Mouse (Mus musculus): ENCODE data around the gene Gpi1. TPM values are rescaled to one million over a fixed set of nuclear protein-coding genes. Genes with fewer than 3 reads are reported as not detected.
A peak's percentile ranks its signal among the peaks of the same experiment; 100 is the strongest.
"Not testable (repeated sequence)": the region's sequence is repeated elsewhere in the genome, so short reads cannot be mapped to it uniquely, and the experiment has no call there.

The Gpi1 gene
- polyA plus RNA-seq, 1 experiment from 2014 or later, result 277 TPM

- ATAC-seq (ENCODE audit: insufficient number of reproducible peaks, low FRiP score, low TSS enrichment, low read depth), result no peak
- WGBS, result 88% methylated on average over 9 of the region's 9 CpGs
- Histone ChIP-seq H3K9ac (no peak overlapping the region), H3K4me2 (replicated peaks) (no peak overlapping the region), H3K4me1 (no peaks in the 10 kb centered on the region), H3K27me3 (no peaks in the 10 kb centered on the region), H3K27ac (replicated peaks) (no peak overlapping the region), H3K36me3 (peaks cover 94% of the 10 kb centered on the region), H3K4me3 (replicated peaks) (no peak overlapping the region), H3K9me3 (replicated peaks) (no peaks in the 10 kb centered on the region)
Observed at GRCm38 (mm10) chr7:34208027-34208745, 21.9 kb downstream of the Gpi1 start.

- no peak for ATAC-seq (ENCODE audit: insufficient number of reproducible peaks, low FRiP score, low TSS enrichment, low read depth)
- Histone ChIP-seq H3K9ac (no peak overlapping the region), H3K36me3 (peaks cover 93% of the 10 kb centered on the region), H3K4me3 (replicated peaks) (no peak overlapping the region), H3K27ac (replicated peaks) (no peak overlapping the region), H3K27me3 (no peaks in the 10 kb centered on the region), H3K9me3 (replicated peaks) (no peaks in the 10 kb centered on the region), H3K4me1 (no peaks in the 10 kb centered on the region), H3K4me2 (replicated peaks) (no peak overlapping the region)
- WGBS, result 95% methylated on average over 6 of the region's 6 CpGs
Observed at GRCm38 (mm10) chr7:34206331-34206730, 23.8 kb downstream of the Gpi1 start.

- H3K27me3 ChIP-seq; H3K4me2 ChIP-seq (replicated peaks); H3K9ac ChIP-seq; ATAC-seq (ENCODE audit: insufficient number of reproducible peaks, low FRiP score, low TSS enrichment, low read depth); H3K27ac ChIP-seq (replicated peaks); H3K4me3 ChIP-seq (replicated peaks); H3K9me3 ChIP-seq (replicated peaks); H3K4me1 ChIP-seq: not testable (repeated sequence)
- 92% methylated on average over 10 of the region's 10 CpGs for WGBS
- peaks cover 66% of the 10 kb centered on the region for H3K36me3 ChIP-seq
Observed at GRCm38 (mm10) chr7:34202147-34202546, 28.0 kb downstream of the Gpi1 start.

GRCm38 (mm10) chr7:34200829-34201228, 29.3 kb downstream of the Gpi1 start:
- H3K36me3 ChIP-seq, result peaks cover 52% of the 10 kb centered on the region
- no peaks in the 10 kb centered on the region for H3K9me3 ChIP-seq (replicated peaks)
- no peaks in the 10 kb centered on the region for H3K27me3 ChIP-seq
- no peak overlapping the region for H3K4me2 ChIP-seq (replicated peaks)
- H3K4me1 ChIP-seq, result 0 out of 2 replicates have a peak, but pooled peaks cover 1% of the 10 kb centered on the region
- WGBS, result 95% methylated on average over 2 of the region's 2 CpGs
- no peak overlapping the region for H3K4me3 ChIP-seq (replicated peaks)
- no peak overlapping the region for H3K27ac ChIP-seq (replicated peaks)
- ATAC-seq (ENCODE audit: insufficient number of reproducible peaks, low FRiP score, low TSS enrichment, low read depth), result no peak
- no peak overlapping the region for H3K9ac ChIP-seq

- WGBS, result 55% methylated on average over 3 of the region's 3 CpGs
- Histone ChIP-seq H3K4me2 (replicated peaks) (no peak overlapping the region), H3K4me3 (replicated peaks) (no peak overlapping the region), H3K27ac (replicated peaks) (no peak overlapping the region), H3K9me3 (replicated peaks) (no peaks in the 10 kb centered on the region), H3K4me1 (0 out of 2 replicates have a peak, but pooled peaks cover 8% of the 10 kb centered on the region), H3K27me3 (no peaks in the 10 kb centered on the region), H3K9ac (no peak overlapping the region), H3K36me3 (peaks cover 34% of the 10 kb centered on the region)
- no peak for ATAC-seq (ENCODE audit: insufficient number of reproducible peaks, low FRiP score, low TSS enrichment, low read depth)
Observed at GRCm38 (mm10) chr7:34198346-34198745, 31.8 kb downstream of the Gpi1 start.

GRCm38 (mm10) chr7:34196132-34197128, 33.7 kb downstream of the Gpi1 start, which contains the start of gene Pdcd2l:
Pdcd2l (minus strand) TSS chr7:34196661.
- Histone ChIP-seq H3K4me2 (replicated peaks) (peak within 1 kb of the TSS; percentile 76), H3K27me3 (no peaks in the 10 kb centered on the region), H3K27ac (replicated peaks) (peak within 1 kb of the TSS; percentile 83), H3K4me3 (replicated peaks) (peak within 1 kb of the TSS; percentile 93), H3K4me1 (0 out of 2 replicates have a peak, but pooled peaks cover 8% of the 10 kb centered on the region), H3K36me3 (peaks cover 31% of the 10 kb centered on the region), H3K9ac (peak within 1 kb of the TSS; percentile 94), H3K9me3 (replicated peaks) (no peaks in the 10 kb centered on the region)
- 3% methylated on average over 70 of the region's 70 CpGs for WGBS
- peak; percentile 90 for ATAC-seq (ENCODE audit: insufficient number of reproducible peaks, low FRiP score, low TSS enrichment, low read depth)

- Histone ChIP-seq H3K27me3 (no peaks in the 10 kb centered on the region), H3K9ac (peak overlapping the region; percentile 94), H3K27ac (replicated peaks) (peak overlapping the region; percentile 83; the same call in 1 of the 2 replicates), H3K4me1 (0 out of 2 replicates have a peak, but pooled peaks cover 8% of the 10 kb centered on the region), H3K4me2 (replicated peaks) (peak overlapping the region; percentile 76), H3K36me3 (peaks cover 23% of the 10 kb centered on the region), H3K4me3 (replicated peaks) (peak overlapping the region; percentile 93), H3K9me3 (replicated peaks) (no peaks in the 10 kb centered on the region)
- WGBS, result 34% methylated on average over 3 of the region's 3 CpGs
- no peak for ATAC-seq (ENCODE audit: insufficient number of reproducible peaks, low FRiP score, low TSS enrichment, low read depth)
Observed at GRCm38 (mm10) chr7:34195632-34196031, 34.5 kb downstream of the Gpi1 start.

GRCm38 (mm10) chr7:34192825-34193224, 37.3 kb downstream of the Gpi1 start:
- ATAC-seq (ENCODE audit: insufficient number of reproducible peaks, low FRiP score, low TSS enrichment, low read depth), result no peak
- Histone ChIP-seq H3K9me3 (replicated peaks) (no peaks in the 10 kb centered on the region), H3K27me3 (no peaks in the 10 kb centered on the region), H3K27ac (replicated peaks) (no peak overlapping the region), H3K4me2 (replicated peaks) (no peak overlapping the region), H3K4me1 (0 out of 2 replicates have a peak, but pooled peaks cover 8% of the 10 kb centered on the region), H3K4me3 (replicated peaks) (no peak overlapping the region), H3K9ac (no peak overlapping the region), H3K36me3 (peaks cover 41% of the 10 kb centered on the region)
- WGBS, result 87% methylated on average over 6 of the region's 6 CpGs

- no peak overlapping the region for H3K27ac ChIP-seq (replicated peaks)
- no peak overlapping the region for H3K4me2 ChIP-seq (replicated peaks)
- no peaks in the 10 kb centered on the region for H3K9me3 ChIP-seq (replicated peaks)
- no peaks in the 10 kb centered on the region for H3K27me3 ChIP-seq
- H3K4me1 ChIP-seq, result no peaks in the 10 kb centered on the region
- ATAC-seq (ENCODE audit: insufficient number of reproducible peaks, low FRiP score, low TSS enrichment, low read depth), result no peak
- H3K36me3 ChIP-seq, result peaks cover 70% of the 10 kb centered on the region
- 82% methylated on average over 12 of the region's 12 CpGs for WGBS
- no peak overlapping the region for H3K9ac ChIP-seq
- no peak overlapping the region for H3K4me3 ChIP-seq (replicated peaks)
Observed at GRCm38 (mm10) chr7:34189376-34189989, 40.7 kb downstream of the Gpi1 start.

- WGBS, result 62% methylated on average over 3 of the region's 3 CpGs
- H3K27me3 ChIP-seq, result no peaks in the 10 kb centered on the region
- peaks cover 49% of the 10 kb centered on the region for H3K36me3 ChIP-seq
- no peaks in the 10 kb centered on the region for H3K9me3 ChIP-seq (replicated peaks)
- no peak overlapping the region for H3K4me2 ChIP-seq (replicated peaks)
- 0 out of 2 replicates have a peak, but pooled peaks have one; percentile 19 for ATAC-seq (ENCODE audit: insufficient number of reproducible peaks, low FRiP score, low TSS enrichment, low read depth)
- no peak overlapping the region for H3K4me3 ChIP-seq (replicated peaks)
- 0 out of 2 replicates have a peak overlapping the region, but pooled peaks have one; percentile 12 for H3K27ac ChIP-seq (replicated peaks)
- no peak overlapping the region for H3K9ac ChIP-seq
- H3K4me1 ChIP-seq, result no peaks in the 10 kb centered on the region
Observed at GRCm38 (mm10) chr7:34183794-34184193, 46.3 kb downstream of the Gpi1 start.

Data from embryonic facial prominence, embryonic 15.5 days (tissue).